Mouse (Mus musculus) MEL (cell line): ENCODE data around the gene Klhl42. TPM values are rescaled to one million over a fixed set of nuclear protein-coding genes. Genes with fewer than 3 reads are reported as not detected.

Source experiments
- DNase-seq: peaks from one replicate; pipeline ENCODE4 v3.0.0; 2011; ENCODE audit warnings: low read depth, low spot score
- H3K27ac ChIP-seq: 2 replicates; pipeline ENCODE4 v1.5.1; 2012; ENCODE audit warnings: low read depth, mild to moderate bottlenecking, control low read depth, low read length, moderate library complexity; ENCODE audit not compliant: control insufficient read depth
- H3K27me3 ChIP-seq, 2 experiments: fragments of 150-350 bp in 1 of 2; sonication (generic) in 1 of 2; 2 replicates each; pipeline ENCODE4 v1.6.1; 2012; ENCODE audit warnings: low read length in 2 of 2, mild to moderate bottlenecking in 2 of 2, improper control_type of control experiment in 1 of 2, moderate library complexity in 1 of 2; ENCODE audit not compliant: insufficient read depth in 2 of 2, control insufficient read depth in 1 of 2
- H3K36me3 ChIP-seq, 2 experiments: 2 replicates each; pipeline ENCODE4 v1.6.1; 2012 to 2014; ENCODE audit warnings: low read length in 2 of 2, improper control_type of control experiment in 1 of 2, inconsistent platforms in 1 of 2, mild to moderate bottlenecking in 1 of 2; ENCODE audit not compliant: insufficient read depth in 2 of 2, control insufficient read depth in 1 of 2
- H3K4me1 ChIP-seq, 2 experiments: fragments of 150-350 bp in 1 of 2; sonication (generic) in 1 of 2; 2 replicates each; pipeline ENCODE4 v1.6.1; 2012; ENCODE audit warnings: low read length in 2 of 2, improper control_type of control experiment in 1 of 2, mild to moderate bottlenecking in 1 of 2; ENCODE audit not compliant: insufficient read depth in 2 of 2, control insufficient read depth in 1 of 2
- H3K4me3 ChIP-seq, 2 experiments: fragments of 150-350 bp in 1 of 2; sonication (generic) in 1 of 2; 2 replicates each; pipeline ENCODE4 v1.5.1; 2012; ENCODE audit warnings: low read depth in 2 of 2, low read length in 2 of 2, mild to moderate bottlenecking in 2 of 2, moderate library complexity in 2 of 2, control low read depth in 1 of 2, improper control_type of control experiment in 1 of 2; ENCODE audit not compliant: control insufficient read depth in 1 of 2, insufficient read depth in 1 of 2
- H3K79me2 ChIP-seq: 2 replicates; pipeline ENCODE4 v1.6.1; 2012; ENCODE audit warnings: mild to moderate bottlenecking, low read length, moderate library complexity; ENCODE audit not compliant: control insufficient read depth, poor library complexity, insufficient read depth
- H3K9ac ChIP-seq: 2 replicates; pipeline ENCODE4 v1.6.1; 2012; ENCODE audit warnings: low read depth, mild to moderate bottlenecking, control low read depth, low read length, moderate library complexity; ENCODE audit not compliant: control insufficient read depth, poor library complexity, severe bottlenecking
- H3K9me3 ChIP-seq: fragments of 150-350 bp; sonication (generic); replicated peaks from 2 replicates; pipeline ENCODE4 v1.6.1; 2012; ENCODE audit warnings: mild to moderate bottlenecking, low read length, improper control_type of control experiment, moderate library complexity; ENCODE audit not compliant: insufficient read depth
- BHLHE40 ChIP-seq: IDR thresholded peaks from 2 replicates; pipeline ENCODE4 v1.6.1; 2012; ENCODE audit warnings: low read depth, mild to moderate bottlenecking, inconsistent platforms, low read length, improper control_type of control experiment, borderline replicate concordance
- CHD1 ChIP-seq: IDR thresholded peaks from 2 replicates; pipeline ENCODE4 v1.6.1; 2012; ENCODE audit warnings: low read depth, mild to moderate bottlenecking, inconsistent platforms, low read length, improper control_type of control experiment
- CHD2 ChIP-seq: IDR thresholded peaks from 2 replicates; pipeline ENCODE4 v1.6.1; 2011; ENCODE audit warnings: low read length, improper control_type of control experiment
- CTCF ChIP-seq, 3 experiments: IDR thresholded peaks in 2 of 3; conservative IDR thresholded peaks in 1 of 3; 2 replicates each; pipeline ENCODE4 v1.5.1; 2011 to 2012; ENCODE audit warnings: low read length in 3 of 3, low read depth in 2 of 3, mild to moderate bottlenecking in 2 of 3, improper control_type of control experiment in 1 of 3, inconsistent platforms in 1 of 3, mixed read lengths in 1 of 3, moderate library complexity in 1 of 3; ENCODE audit not compliant: control insufficient read depth in 1 of 3, insufficient read depth in 1 of 3, poor library complexity in 1 of 3, severe bottlenecking in 1 of 3
- ELF1 ChIP-seq: IDR thresholded peaks from 2 replicates; pipeline ENCODE4 v1.6.1; 2014; ENCODE audit warnings: low read depth, mild to moderate bottlenecking, inconsistent platforms, low read length, improper control_type of control experiment, moderate library complexity
- EP300 ChIP-seq, 2 experiments: IDR thresholded peaks; 2 replicates each; pipeline ENCODE4 v1.6.1; 2011; ENCODE audit warnings: improper control_type of control experiment in 2 of 2, low read length in 2 of 2, low read depth in 1 of 2, mild to moderate bottlenecking in 1 of 2
- GABPA ChIP-seq: IDR thresholded peaks from 2 replicates; pipeline ENCODE4 v1.6.1; 2012; ENCODE audit warnings: low read depth, mild to moderate bottlenecking, inconsistent platforms, low read length, improper control_type of control experiment, moderate library complexity
- GATA1 ChIP-seq: IDR thresholded peaks from 2 replicates; pipeline ENCODE4 v1.6.1; 2011; ENCODE audit warnings: low read depth, low read length, improper control_type of control experiment
- HCFC1 ChIP-seq: IDR thresholded peaks from 2 replicates; pipeline ENCODE4 v1.6.1; 2012; ENCODE audit warnings: low read depth, mild to moderate bottlenecking, inconsistent platforms, low read length, improper control_type of control experiment, moderate library complexity
- KAT2A ChIP-seq: conservative IDR thresholded peaks from 2 replicates; pipeline ENCODE4 v1.6.1; 2012; ENCODE audit warnings: low read depth, low read length, improper control_type of control experiment, inconsistent platforms
- MAFK ChIP-seq: IDR thresholded peaks from 2 replicates; pipeline ENCODE4 v1.6.1; 2011; ENCODE audit warnings: low read depth, mild to moderate bottlenecking, low read length, improper control_type of control experiment, borderline replicate concordance
- MEF2A ChIP-seq: IDR thresholded peaks from 2 replicates; pipeline ENCODE4 v1.6.1; 2014; ENCODE audit warnings: low read depth, mild to moderate bottlenecking, inconsistent platforms, low read length, improper control_type of control experiment; ENCODE audit not compliant: poor library complexity, insufficient replicate concordance, severe bottlenecking; ENCODE audit errors: extremely low read depth
- MXI1 ChIP-seq: IDR thresholded peaks from 2 replicates; pipeline ENCODE4 v1.6.1; 2011; ENCODE audit warnings: mild to moderate bottlenecking, low read depth, low read length, improper control_type of control experiment
- MYB ChIP-seq: IDR thresholded peaks from 2 replicates; pipeline ENCODE4 v1.6.1; 2011; ENCODE audit warnings: mild to moderate bottlenecking, low read depth, low read length, improper control_type of control experiment
- NRF1 ChIP-seq: IDR thresholded peaks from 2 replicates; pipeline ENCODE4 v1.6.1; 2014; ENCODE audit warnings: low read depth, mild to moderate bottlenecking, inconsistent platforms, low read length, improper control_type of control experiment, moderate library complexity; ENCODE audit not compliant: poor library complexity, insufficient read depth, severe bottlenecking
- RAD21 ChIP-seq: IDR thresholded peaks from 2 replicates; pipeline ENCODE4 v1.6.1; 2011; ENCODE audit warnings: mild to moderate bottlenecking, low read depth, low read length, improper control_type of control experiment
- SMC3 ChIP-seq: IDR thresholded peaks from 2 replicates; pipeline ENCODE4 v1.6.1; 2011; ENCODE audit warnings: low read depth, low read length, improper control_type of control experiment
- TAL1 ChIP-seq: IDR thresholded peaks from 2 replicates; pipeline ENCODE4 v1.6.1; 2012; ENCODE audit warnings: mild to moderate bottlenecking, inconsistent platforms, low read length, moderate library complexity, mixed read lengths
- TBP ChIP-seq: IDR thresholded peaks from 2 replicates; pipeline ENCODE4 v1.8.0; 2011; ENCODE audit warnings: low read depth, low read length, improper control_type of control experiment
- TCF12 ChIP-seq: IDR thresholded peaks from 2 replicates; pipeline ENCODE4 v1.6.1; 2014; ENCODE audit warnings: low read depth, mild to moderate bottlenecking, inconsistent platforms, low read length, improper control_type of control experiment, moderate library complexity
- UBTF ChIP-seq: IDR thresholded peaks from 2 replicates; pipeline ENCODE4 v1.6.1; 2012; ENCODE audit warnings: low read depth, mild to moderate bottlenecking, inconsistent platforms, low read length, improper control_type of control experiment, moderate library complexity, borderline replicate concordance; ENCODE audit not compliant: insufficient read depth
- USF2 ChIP-seq, 2 experiments: IDR thresholded peaks; 2 replicates each; pipeline ENCODE4 v1.6.1; 2011 to 2012; ENCODE audit warnings: improper control_type of control experiment in 2 of 2, low read length in 2 of 2, borderline replicate concordance in 1 of 2, inconsistent platforms in 1 of 2, low read depth in 1 of 2, mild to moderate bottlenecking in 1 of 2; ENCODE audit not compliant: insufficient read depth in 1 of 2
- ZC3H11A ChIP-seq: IDR thresholded peaks from 2 replicates; pipeline ENCODE4 v1.6.1; 2012; ENCODE audit warnings: low read depth, mild to moderate bottlenecking, inconsistent platforms, low read length, improper control_type of control experiment
- ZNF384 ChIP-seq: IDR thresholded peaks from 2 replicates; pipeline ENCODE4 v1.6.1; 2012; ENCODE audit warnings: low read depth, mild to moderate bottlenecking, inconsistent platforms, low read length, improper control_type of control experiment
- polyA plus RNA-seq, 2 experiments: library from polyadenylated mRNA; stranded (reverse) in 1 of 2; unstranded in 1 of 2; fragments of >175 nt in 1 of 2; fragments of >200 nt in 1 of 2; gene quantifications; 2 replicates each; pipeline versions ENCODE4 v1.2.1 to v1.2.4; 2012; ENCODE audit warnings: low replicate concordance in 2 of 2, low read depth in 1 of 2; ENCODE audit not compliant: insufficient read length in 2 of 2, insufficient read depth in 1 of 2, missing spikeins in 1 of 2
- total RNA-seq: library from RNA; depleted of rRNA; stranded (reverse); fragments of 300-350 nt; gene quantifications from 2 replicates; pipeline ENCODE4 v1.2.3, GENCODE M21; 2012

Gene Klhl42
- total and polyA plus RNA-seq, 3 experiments, result 8.2 to 10.9 TPM; not detected in 1

- no peak overlapping the region for H3K27ac ChIP-seq
- no peak overlapping the region for H3K4me3 ChIP-seq
- no peaks in the 10 kb centered on the region for H3K27me3 ChIP-seq
- H3K36me3 ChIP-seq, result no peaks in the 10 kb centered on the region
- no peaks in the 10 kb centered on the region for H3K4me1 ChIP-seq
- TF ChIP-seq TCF12, result no peak
- TF ChIP-seq SMC3, result peak; percentile 62
- TF ChIP-seq USF2 (IDR thresholded peaks at IDR 0.05; ENCODE audit: borderline replicate concordance in 1 of 2, insufficient read depth in 1 of 2, low read depth in 1 of 2, low read length in 2 of 2), result no peak
- peak; percentile 50 to 62 (median 61) for TF ChIP-seq CTCF (IDR thresholded peaks at IDR 0.05 in 2 of 3, conservative IDR thresholded peaks at IDR 0.05 in 1 of 3; ENCODE audit: control insufficient read depth in 1 of 3, insufficient read depth in 1 of 3, low read depth in 2 of 3, low read length in 3 of 3, poor library complexity in 1 of 3, severe bottlenecking in 1 of 3)
- TF ChIP-seq RAD21, result peak; percentile 33
- TF ChIP-seq KAT2A, result no peak
- TF ChIP-seq, all 39 proteins: peak for 3
- peak; percentile 56 for DNase-seq
- no peaks in the 10 kb centered on the region for H3K9me3 ChIP-seq
- no peak overlapping the region for H3K9ac ChIP-seq
- H3K79me2 ChIP-seq, result no peaks in the 10 kb centered on the region
Observed at GRCm38 (mm10) chr6:147116579-147116978, 25.4 kb downstream of the Klhl42 start.

DNA sequence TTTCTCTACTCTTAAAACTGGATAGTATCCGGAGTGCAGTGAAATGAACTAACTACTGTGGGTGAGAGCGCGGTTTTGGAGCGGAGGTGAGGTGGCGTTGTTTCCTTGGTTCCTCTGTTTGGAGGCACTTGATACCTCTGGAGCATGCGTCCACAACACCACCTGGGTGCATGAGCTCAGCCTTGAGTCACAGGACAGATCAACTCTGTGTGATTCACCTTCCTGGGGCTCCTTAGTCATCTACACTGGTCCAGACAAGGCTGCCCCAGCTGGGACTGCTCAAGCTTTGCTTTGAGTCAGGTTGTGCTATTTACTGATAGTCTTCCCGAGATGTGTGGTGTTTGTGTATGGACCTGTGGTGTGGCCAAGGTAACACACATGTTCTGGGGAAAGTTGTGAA, 26.6 kb downstream of the Klhl42 start:
- Histone ChIP-seq H3K4me1 (no peaks in the 10 kb centered on the region), H3K9me3 (no peaks in the 10 kb centered on the region), H3K27me3 (no peaks in the 10 kb centered on the region), H3K27ac (no peak overlapping the region), H3K36me3 (no peaks in the 10 kb centered on the region), H3K9ac (no peak overlapping the region), H3K4me3 (no peak overlapping the region), H3K79me2 (no peaks in the 10 kb centered on the region)
- TF ChIP-seq GABPA (no peak), MYB (no peak), MEF2A (no peak), ZC3H11A (no peak), MAFK (no peak), KAT2A (no peak), HCFC1 (no peak), MXI1 (no peak), NRF1 (no peak), TAL1 (no peak), GATA1 (no peak), BHLHE40 (no peak), EP300 (IDR thresholded peaks at IDR 0.05; ENCODE audit: low read depth in 1 of 2, low read length in 2 of 2) (no peak), ZNF384 (no peak), CHD2 (no peak), CHD1 (no peak), CTCF (IDR thresholded peaks at IDR 0.05 in 2 of 3, conservative IDR thresholded peaks at IDR 0.05 in 1 of 3; ENCODE audit: control insufficient read depth in 1 of 3, insufficient read depth in 1 of 3, low read depth in 2 of 3, low read length in 3 of 3, poor library complexity in 1 of 3, severe bottlenecking in 1 of 3) (no peak), ELF1 (no peak), UBTF (no peak), TBP (no peak)
- no peak for DNase-seq
